Mouse (Mus musculus) lung, adult 2 months (tissue): ENCODE data around the gene Col23a1.

Source experiments
- CTCF ChIP-seq: fragments of 200-500 bp; IDR thresholded peaks from 2 replicates; pipeline ENCODE4 v1.5.1; 2011; ENCODE audit warnings: mild to moderate bottlenecking, low read length, control low read depth; ENCODE audit not compliant: insufficient read depth
- POLR2A ChIP-seq: fragments of 200-500 bp; IDR thresholded peaks from 2 replicates; pipeline ENCODE4 v1.6.1; 2011; ENCODE audit warnings: low read depth, mild to moderate bottlenecking, control low read depth, low read length, borderline replicate concordance; ENCODE audit errors: extremely low read depth

GRCm38 (mm10) chr11:51449881-51450280 lies 160.2 kb downstream of the Col23a1 start:
- TF ChIP-seq POLR2A (no peak), CTCF (no peak)
